Mouse (Mus musculus): ENCODE measurements around the gene Dxo. TPM values are rescaled to one million over a fixed set of nuclear protein-coding genes. Genes with fewer than 3 reads are reported as not detected.
"Not testable (repeated sequence)": the region's sequence is repeated elsewhere in the genome, so short reads cannot be mapped to it uniquely, and the experiment has no call there.

The Dxo gene
- polyA plus RNA-seq, 1 experiment from 2014 or later, result 69.4 TPM

- Histone ChIP-seq H3K9ac (ENCODE audit: low read length) (no peak overlapping the region), H3K27me3 (ENCODE audit: control insufficient read depth, insufficient read depth, low read length) (no peaks in the 10 kb centered on the region), H3K4me1 (ENCODE audit: control insufficient read depth, insufficient read depth, low read length) (no peaks in the 10 kb centered on the region), H3K9me3 (ENCODE audit: control insufficient read depth, low read length) (no peaks in the 10 kb centered on the region), H3K4me2 (ENCODE audit: low read depth) (no peak overlapping the region), H3K36me3 (ENCODE audit: control insufficient read depth, insufficient read depth, low read length) (no peaks in the 10 kb centered on the region), H3K4me3 (ENCODE audit: low read depth, low read length) (no peak overlapping the region), H3K27ac (ENCODE audit: low read depth, low read length) (no peak overlapping the region)
- DNase-seq (ENCODE audit: low spot score) (no peak), ATAC-seq (ENCODE audit: insufficient read depth, low FRiP score, low TSS enrichment) (no peak)
- WGBS, result 72% methylated on average over 15 of the region's 15 CpGs
Measured at GRCm38 (mm10) chr17:34811275-34811674, 25.5 kb upstream of the Dxo start.

- not testable (repeated sequence) for ATAC-seq (ENCODE audit: insufficient read depth, low FRiP score, low TSS enrichment); H3K4me3 ChIP-seq (ENCODE audit: low read depth, low read length)
- peak; percentile 42 for DNase-seq (ENCODE audit: low spot score)
Measured at GRCm38 (mm10) chr17:34813747-34814146, 23.1 kb upstream of the Dxo start.

GRCm38 (mm10) chr17:34814818-34815370, 21.9 kb upstream of the Dxo start:
- 81% methylated on average over 7 of the region's 7 CpGs for WGBS
- ATAC-seq (ENCODE audit: insufficient read depth, low FRiP score, low TSS enrichment) (no peak), DNase-seq (ENCODE audit: low spot score) (no peak)
- Histone ChIP-seq H3K27me3 (ENCODE audit: control insufficient read depth, insufficient read depth, low read length) (no peaks in the 10 kb centered on the region), H3K4me3 (ENCODE audit: low read depth, low read length) (no peak overlapping the region), H3K4me2 (ENCODE audit: low read depth) (no peak overlapping the region), H3K4me1 (ENCODE audit: control insufficient read depth, insufficient read depth, low read length) (no peaks in the 10 kb centered on the region), H3K36me3 (ENCODE audit: control insufficient read depth, insufficient read depth, low read length) (no peaks in the 10 kb centered on the region), H3K9ac (ENCODE audit: low read length) (no peak overlapping the region), H3K9me3 (ENCODE audit: control insufficient read depth, low read length) (no peaks in the 10 kb centered on the region), H3K27ac (ENCODE audit: low read depth, low read length) (no peak overlapping the region)

More at GRCm38 (mm10) chr17:34813747-34814146, 23.1 kb upstream of the Dxo start:
- not testable (repeated sequence) for H3K9me3 ChIP-seq (ENCODE audit: control insufficient read depth, low read length); H3K36me3 ChIP-seq (ENCODE audit: control insufficient read depth, insufficient read depth, low read length); H3K4me2 ChIP-seq (ENCODE audit: low read depth); H3K9ac ChIP-seq (ENCODE audit: low read length); H3K4me1 ChIP-seq (ENCODE audit: control insufficient read depth, insufficient read depth, low read length); H3K27me3 ChIP-seq (ENCODE audit: control insufficient read depth, insufficient read depth, low read length); H3K27ac ChIP-seq (ENCODE audit: low read depth, low read length)
- WGBS, result 62% methylated on average over 12 of the region's 12 CpGs

- H3K4me3 ChIP-seq (ENCODE audit: low read depth, low read length); ATAC-seq (ENCODE audit: insufficient read depth, low FRiP score, low TSS enrichment); H3K9ac ChIP-seq (ENCODE audit: low read length); H3K4me1 ChIP-seq (ENCODE audit: control insufficient read depth, insufficient read depth, low read length); H3K27ac ChIP-seq (ENCODE audit: low read depth, low read length); DNase-seq (ENCODE audit: low spot score); H3K9me3 ChIP-seq (ENCODE audit: control insufficient read depth, low read length); H3K36me3 ChIP-seq (ENCODE audit: control insufficient read depth, insufficient read depth, low read length); H3K4me2 ChIP-seq (ENCODE audit: low read depth); H3K27me3 ChIP-seq (ENCODE audit: control insufficient read depth, insufficient read depth, low read length): not testable (repeated sequence)
- 90% methylated on average over 1 of the region's 1 CpGs for WGBS
Measured at GRCm38 (mm10) chr17:34830776-34831175, 6.0 kb upstream of the Dxo start.

GRCm38 (mm10) chr17:34836155-34836855, 514 bp upstream of the Dxo start:
- WGBS, result 3% methylated on average over 48 of the region's 48 CpGs

GRCm38 (mm10) chr17:34837464-34838324, 875 bp downstream of the Dxo start:
- peaks cover 20% of the 10 kb centered on the region for H3K4me1 ChIP-seq (ENCODE audit: control insufficient read depth, insufficient read depth, low read length)
- H3K27me3 ChIP-seq (ENCODE audit: control insufficient read depth, insufficient read depth, low read length), result no peaks in the 10 kb centered on the region
- H3K9me3 ChIP-seq (ENCODE audit: control insufficient read depth, low read length), result no peaks in the 10 kb centered on the region
- WGBS, result 29% methylated on average over 42 of the region's 43 CpGs
- H3K4me2 ChIP-seq (ENCODE audit: low read depth), result peak overlapping the region; percentile 92
- no peak for DNase-seq (ENCODE audit: low spot score)
- H3K9ac ChIP-seq (ENCODE audit: low read length), result peak overlapping the region; percentile 65
- H3K4me3 ChIP-seq (ENCODE audit: low read depth, low read length), result peak overlapping the region; percentile 60
- H3K27ac ChIP-seq (ENCODE audit: low read depth, low read length), result no peak overlapping the region
- ATAC-seq (ENCODE audit: insufficient read depth, low FRiP score, low TSS enrichment), result 0 out of 2 replicates have a peak, but pooled peaks have one; percentile 8
- H3K36me3 ChIP-seq (ENCODE audit: control insufficient read depth, insufficient read depth, low read length), result peaks cover 13% of the 10 kb centered on the region

More at GRCm38 (mm10) chr17:34836155-34836855, 514 bp upstream of the Dxo start:
- Histone ChIP-seq H3K4me1 (ENCODE audit: control insufficient read depth, insufficient read depth, low read length) (peaks cover 20% of the 10 kb centered on the region), H3K9ac (ENCODE audit: low read length) (peak overlapping the region; percentile 65), H3K27me3 (ENCODE audit: control insufficient read depth, insufficient read depth, low read length) (no peaks in the 10 kb centered on the region), H3K9me3 (ENCODE audit: control insufficient read depth, low read length) (no peaks in the 10 kb centered on the region), H3K4me3 (ENCODE audit: low read depth, low read length) (peak overlapping the region; percentile 60), H3K27ac (ENCODE audit: low read depth, low read length) (peak overlapping the region; percentile 73), H3K4me2 (ENCODE audit: low read depth) (peak overlapping the region; percentile 92), H3K36me3 (ENCODE audit: control insufficient read depth, insufficient read depth, low read length) (peaks cover 11% of the 10 kb centered on the region)
- DNase-seq (ENCODE audit: low spot score), result no peak
- ATAC-seq (ENCODE audit: insufficient read depth, low FRiP score, low TSS enrichment), result peak; percentile 87

GRCm38 (mm10) chr17:34838785-34839184, 2.0 kb downstream of the Dxo start:
- Histone ChIP-seq H3K9me3 (ENCODE audit: control insufficient read depth, low read length) (no peaks in the 10 kb centered on the region), H3K36me3 (ENCODE audit: control insufficient read depth, insufficient read depth, low read length) (peaks cover 13% of the 10 kb centered on the region), H3K27ac (ENCODE audit: low read depth, low read length) (no peak overlapping the region), H3K9ac (ENCODE audit: low read length) (no peak overlapping the region), H3K4me1 (ENCODE audit: control insufficient read depth, insufficient read depth, low read length) (peaks cover 20% of the 10 kb centered on the region), H3K4me3 (ENCODE audit: low read depth, low read length) (no peak overlapping the region), H3K4me2 (ENCODE audit: low read depth) (no peak overlapping the region), H3K27me3 (ENCODE audit: control insufficient read depth, insufficient read depth, low read length) (no peaks in the 10 kb centered on the region)
- WGBS, result 93% methylated on average over 7 of the region's 7 CpGs
- DNase-seq (ENCODE audit: low spot score), result no peak
- no peak for ATAC-seq (ENCODE audit: insufficient read depth, low FRiP score, low TSS enrichment)

- 89% methylated on average over 6 of the region's 6 CpGs for WGBS
- H3K27ac ChIP-seq (ENCODE audit: low read depth, low read length), result no peak overlapping the region
- DNase-seq (ENCODE audit: low spot score) (peak; percentile 2), ATAC-seq (ENCODE audit: insufficient read depth, low FRiP score, low TSS enrichment) (no peak)
- H3K9me3 ChIP-seq (ENCODE audit: control insufficient read depth, low read length), result no peaks in the 10 kb centered on the region
- no peak overlapping the region for H3K4me2 ChIP-seq (ENCODE audit: low read depth)
- H3K9ac ChIP-seq (ENCODE audit: low read length), result no peak overlapping the region
- peaks cover 19% of the 10 kb centered on the region for H3K4me1 ChIP-seq (ENCODE audit: control insufficient read depth, insufficient read depth, low read length)
- no peak overlapping the region for H3K4me3 ChIP-seq (ENCODE audit: low read depth, low read length)
- no peaks in the 10 kb centered on the region for H3K27me3 ChIP-seq (ENCODE audit: control insufficient read depth, insufficient read depth, low read length)
- H3K36me3 ChIP-seq (ENCODE audit: control insufficient read depth, insufficient read depth, low read length), result peaks cover 18% of the 10 kb centered on the region
Measured at GRCm38 (mm10) chr17:34840736-34841307, 4.0 kb downstream of the Dxo start.

Measured in neural tube, embryonic 11.5 days (tissue).